Mouse (Mus musculus) thymus, postnatal 25 days (tissue): Measurements from ENCODE around the gene Mad1l1.

Experiments
- DNase-seq: peaks from one replicate; pipeline ENCODE4 v3.0.0; 2022

Gene Mad1l1

GRCm38 (mm10) chr5:140257439-140257838 is 63.9 kb downstream of the Mad1l1 start:
- no peak for DNase-seq

GRCm38 (mm10) chr5:140256685-140257084 is 64.7 kb downstream of the Mad1l1 start:
- DNase-seq = no peak

DNA sequence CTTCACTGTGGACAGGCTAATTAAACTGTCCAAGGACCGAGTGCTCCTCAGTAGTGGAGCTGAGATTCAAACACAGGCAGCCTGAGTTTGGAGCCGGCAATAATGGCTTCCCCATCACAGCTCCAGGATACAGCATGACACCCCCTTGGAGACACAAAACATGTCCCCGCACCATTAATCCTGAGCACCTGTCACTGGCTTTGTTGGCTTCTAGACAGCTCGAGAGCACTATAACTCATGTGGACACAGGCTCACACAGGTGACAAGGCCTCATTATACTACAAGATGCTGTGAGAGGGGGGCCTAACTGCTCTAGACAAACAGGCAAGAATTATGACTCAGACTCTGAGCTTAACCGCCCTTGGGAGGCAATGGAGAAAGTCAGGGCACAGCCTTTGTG is 66.1 kb downstream of the Mad1l1 start:
- no peak for DNase-seq

- DNase-seq = no peak
Observed at GRCm38 (mm10) chr5:140254656-140255055, 66.7 kb downstream of the Mad1l1 start.

DNA sequence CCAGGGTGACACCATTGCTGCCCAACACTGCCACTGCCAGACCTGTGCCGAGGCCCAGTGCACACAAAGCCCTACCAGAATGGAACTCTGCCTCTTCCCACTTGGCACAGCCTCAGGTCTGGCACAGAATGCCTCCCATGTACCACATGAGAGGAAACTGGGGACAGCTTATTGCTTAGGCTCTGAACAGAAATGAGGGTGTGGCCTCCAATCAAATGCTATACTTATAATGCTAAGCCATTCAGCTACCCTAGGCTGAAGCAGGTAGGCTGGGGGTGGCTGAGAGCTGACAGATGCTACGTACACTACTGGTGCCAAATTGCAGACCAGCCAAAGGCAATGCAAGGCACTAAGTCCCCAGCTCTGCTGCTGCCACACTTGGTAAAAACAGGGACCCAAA is 69.4 kb downstream of the Mad1l1 start:
- no peak for DNase-seq

DNA sequence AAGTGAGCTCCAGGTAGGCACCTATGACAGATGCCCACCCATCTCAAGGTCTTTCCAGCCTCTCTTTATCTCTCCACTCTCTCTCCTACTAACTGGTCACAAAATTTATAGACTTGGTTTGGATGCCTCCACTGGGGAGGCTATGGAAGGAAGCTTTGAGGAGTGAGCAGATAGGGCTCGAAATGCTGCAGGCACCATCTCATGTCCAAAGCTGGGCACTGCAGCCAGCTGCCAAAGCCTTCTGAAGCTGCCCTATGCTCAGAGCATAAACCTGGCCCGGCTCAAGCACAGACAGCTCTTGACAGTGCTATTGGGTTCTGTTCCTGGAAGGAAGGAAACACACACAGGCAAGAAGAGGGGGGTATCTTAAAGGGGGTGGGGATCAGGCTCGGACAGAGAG is 71.0 kb downstream of the Mad1l1 start:
- DNase-seq = no peak

- DNase-seq = no peak
Observed at GRCm38 (mm10) chr5:140249359-140250062, 71.8 kb downstream of the Mad1l1 start.

- DNase-seq = peak; percentile 45
Observed at GRCm38 (mm10) chr5:140248101-140248500, 73.3 kb downstream of the Mad1l1 start.

GRCm38 (mm10) chr5:140240235-140240634 is 81.1 kb downstream of the Mad1l1 start:
- no peak for DNase-seq

- no peak for DNase-seq
Observed at GRCm38 (mm10) chr5:140238880-140239279, 82.5 kb downstream of the Mad1l1 start.

GRCm38 (mm10) chr5:140230818-140231217 is 90.5 kb downstream of the Mad1l1 start:
- DNase-seq = no peak

DNA sequence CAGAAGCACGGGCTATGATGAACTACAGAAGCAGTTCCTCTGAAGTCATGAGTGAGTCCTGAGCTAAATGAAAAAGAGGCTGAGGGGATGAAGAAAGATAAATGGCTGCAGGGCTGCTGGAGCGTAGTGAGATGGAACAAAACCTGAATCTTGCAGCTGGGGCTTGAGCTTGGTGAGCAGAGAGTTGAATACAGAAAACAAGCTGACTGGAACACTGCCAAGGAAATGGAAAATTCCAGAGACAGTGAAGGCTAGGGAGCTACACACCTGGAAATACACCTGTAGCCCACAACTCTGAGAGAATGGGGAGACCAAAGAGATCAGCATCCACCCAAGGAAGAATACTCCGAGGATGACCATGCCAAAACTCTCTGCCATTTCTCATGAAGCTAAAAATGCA is 93.0 kb downstream of the Mad1l1 start:
- no peak for DNase-seq

GRCm38 (mm10) chr5:140226871-140227270 is 94.5 kb downstream of the Mad1l1 start:
- peak; percentile 56 for DNase-seq

- no peak for DNase-seq
Observed at GRCm38 (mm10) chr5:140225881-140226280, 95.5 kb downstream of the Mad1l1 start.

DNA sequence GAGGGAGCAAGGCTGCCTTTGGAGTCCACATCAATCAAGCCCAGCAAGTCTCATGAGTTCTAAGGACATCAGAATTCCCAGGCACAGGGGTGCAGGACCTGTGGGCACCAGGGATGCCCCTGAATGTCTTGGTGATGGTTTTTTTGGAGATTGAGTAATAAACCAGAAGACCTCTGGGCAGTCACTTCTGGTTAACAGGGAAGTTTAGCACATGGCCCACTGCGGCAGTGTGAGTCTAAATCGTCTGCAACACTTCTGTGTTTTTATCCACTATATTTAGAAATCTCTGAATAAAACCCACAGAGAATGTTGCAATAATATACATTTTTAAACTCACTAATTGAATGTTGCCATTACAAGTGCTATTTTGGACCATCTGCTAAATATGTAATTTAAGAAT is 96.2 kb downstream of the Mad1l1 start:
- DNase-seq = no peak

DNA sequence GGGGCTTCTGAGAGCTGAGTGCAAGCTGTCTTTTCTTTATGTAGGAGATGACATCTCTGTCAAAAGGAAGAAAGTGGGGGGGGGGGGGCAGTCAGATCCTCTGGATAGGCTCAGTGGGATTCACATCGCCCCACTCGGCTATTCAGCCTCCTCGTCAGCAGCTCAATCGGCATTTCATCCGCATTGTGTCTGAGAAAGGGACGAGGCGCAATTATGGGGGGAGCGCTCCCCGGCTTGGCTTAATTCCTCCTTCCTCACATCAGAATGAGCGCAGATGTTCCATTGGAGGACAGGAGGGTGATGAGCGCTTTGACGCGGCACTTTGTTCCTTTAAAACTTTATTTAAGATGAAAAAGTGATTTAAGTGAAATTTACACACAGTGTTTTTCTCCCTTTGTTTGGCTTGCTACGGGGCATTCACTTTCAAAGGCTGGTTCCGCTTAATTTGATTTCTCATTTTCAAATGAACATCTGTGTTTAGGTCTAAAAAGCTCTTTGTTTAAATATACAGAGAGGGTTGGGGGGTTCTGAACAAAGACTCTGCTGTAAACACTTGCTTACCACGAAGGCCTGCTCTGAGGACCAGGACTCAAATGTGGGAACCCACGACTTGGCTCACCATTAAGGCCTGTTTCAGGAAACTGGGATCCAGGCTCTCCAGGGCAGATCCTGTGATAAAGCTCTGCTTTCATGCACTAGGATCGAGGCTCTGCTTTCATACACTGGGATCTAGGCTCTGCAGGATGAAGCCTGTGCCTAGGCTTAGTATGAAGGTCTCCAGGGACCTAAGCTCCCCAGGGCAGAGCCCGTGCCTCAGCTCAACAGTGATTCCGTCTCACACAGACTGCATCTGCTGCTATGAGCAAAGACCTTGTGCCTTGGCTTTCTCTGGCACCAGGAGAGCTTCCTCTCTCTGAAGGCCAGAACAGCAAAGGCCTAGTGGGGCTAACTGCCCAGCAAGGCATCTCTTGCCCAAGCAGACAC is 98.0 kb downstream of the Mad1l1 start:
- no peak for DNase-seq

DNA sequence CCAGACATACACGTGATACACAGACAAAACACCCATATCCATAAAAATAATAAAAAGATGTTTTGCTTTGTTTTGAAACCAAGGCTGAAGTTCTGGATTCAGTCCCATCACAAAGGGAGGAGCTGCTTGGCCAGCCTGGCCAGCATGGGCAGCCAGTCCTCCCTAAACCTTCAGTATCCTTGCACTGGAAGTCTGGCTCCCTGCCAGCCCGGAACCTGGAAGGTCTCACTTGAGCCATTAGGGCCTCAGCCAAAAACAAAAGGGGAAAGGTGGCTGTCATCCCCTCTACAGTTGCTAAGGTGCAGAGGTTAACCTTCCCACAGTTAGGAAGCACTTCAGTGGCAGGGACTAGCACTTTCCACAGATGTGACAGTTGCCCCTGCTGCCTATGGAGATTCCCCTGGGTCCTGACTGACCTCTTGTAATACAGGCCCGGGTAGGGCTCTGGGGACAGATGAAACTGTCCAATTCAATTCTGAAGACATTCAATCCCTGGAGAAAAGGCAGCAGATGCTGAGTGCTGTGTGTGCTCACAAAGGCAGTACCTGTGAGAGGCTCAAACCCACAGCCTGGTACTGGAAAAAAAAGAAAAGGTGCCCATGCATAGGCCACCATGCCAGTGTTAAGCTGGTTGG is 100.2 kb downstream of the Mad1l1 start:
- no peak for DNase-seq

DNA sequence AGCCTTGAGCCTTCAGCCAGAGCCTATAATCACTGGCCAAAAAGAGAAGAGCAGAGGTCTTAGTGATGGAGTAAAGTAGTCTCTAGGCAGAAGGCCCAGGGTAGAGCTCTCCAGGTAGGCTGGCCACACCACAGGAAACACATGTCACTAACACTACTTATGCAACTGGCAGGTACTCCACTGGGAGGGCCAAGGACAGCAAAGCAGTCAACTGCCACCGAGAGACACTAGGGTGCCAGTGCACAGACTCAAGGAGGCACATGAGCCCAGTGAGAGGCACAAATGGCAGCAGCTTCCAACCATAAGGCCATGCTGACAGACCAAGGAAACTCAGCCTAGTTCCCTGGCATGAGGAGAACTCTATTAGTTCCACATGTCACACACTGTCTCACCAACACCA is 102.1 kb downstream of the Mad1l1 start:
- peak; percentile 58 for DNase-seq

GRCm38 (mm10) chr5:140217900-140218299 is 103.5 kb downstream of the Mad1l1 start:
- DNase-seq = no peak

GRCm38 (mm10) chr5:140217083-140217482 is 104.3 kb downstream of the Mad1l1 start:
- no peak for DNase-seq

- DNase-seq = peak; percentile 85
Observed at GRCm38 (mm10) chr5:140215471-140216087, 105.8 kb downstream of the Mad1l1 start.

DNA sequence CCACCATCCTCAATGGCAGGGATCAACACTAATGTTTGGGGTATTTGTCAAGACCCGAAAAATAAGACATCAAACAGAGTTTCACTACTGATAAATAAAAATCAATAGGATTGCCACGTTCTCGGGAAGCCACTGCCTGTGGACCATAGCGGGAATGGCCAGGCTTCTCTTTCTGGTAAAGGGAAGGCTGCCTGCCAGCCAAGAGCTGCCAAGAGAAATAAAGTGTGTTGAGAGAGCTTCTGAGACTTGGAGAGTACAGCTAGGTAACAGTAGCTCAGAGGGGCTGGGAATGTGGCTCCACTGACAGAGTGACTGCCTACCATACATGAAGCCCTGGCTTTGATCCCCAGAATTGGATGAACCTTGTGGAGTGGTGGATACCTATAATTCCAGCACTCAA is 108.4 kb downstream of the Mad1l1 start:
- DNase-seq = peak; percentile 32
